Mouse (Mus musculus) cerebellum, adult 11 months (tissue): ENCODE measurements around the gene Abhd10.

Experiments
- DNase-seq: peaks from one replicate; pipeline ENCODE4 v3.0.0; 2022

Gene Abhd10

GRCm38 (mm10) chr16:45724061-45724741, 18.6 kb downstream of the Abhd10 start, which contains the start of gene Tagln3:
Tagln3 (minus strand) TSS chr16:45724608.
- DNase-seq: peak; percentile 75

- DNase-seq: peak; percentile 32
Measured at GRCm38 (mm10) chr16:45723172-45723901, 19.4 kb downstream of the Abhd10 start.

GRCm38 (mm10) chr16:45722460-45722951, 20.2 kb downstream of the Abhd10 start:
- peak; percentile 39 for DNase-seq

GRCm38 (mm10) chr16:45720022-45720630, 22.6 kb downstream of the Abhd10 start:
- peak; percentile 39 for DNase-seq

GRCm38 (mm10) chr16:45718296-45718695, 24.5 kb downstream of the Abhd10 start:
- DNase-seq: no peak

- no peak for DNase-seq
Measured at GRCm38 (mm10) chr16:45714489-45715150, 28.1 kb downstream of the Abhd10 start.

- DNase-seq: no peak
Measured at GRCm38 (mm10) chr16:45713878-45714277, 28.9 kb downstream of the Abhd10 start.

- DNase-seq: no peak
Measured at GRCm38 (mm10) chr16:45713261-45713660, 29.5 kb downstream of the Abhd10 start.

- DNase-seq: peak; percentile 26
Measured at GRCm38 (mm10) chr16:45711263-45711662, 31.5 kb downstream of the Abhd10 start.

- no peak for DNase-seq
Measured at GRCm38 (mm10) chr16:45699301-45699700, 43.5 kb downstream of the Abhd10 start.

- DNase-seq: no peak
Measured at GRCm38 (mm10) chr16:45697996-45698395, 44.8 kb downstream of the Abhd10 start.

GRCm38 (mm10) chr16:45695445-45696160, 47.2 kb downstream of the Abhd10 start:
- peak; percentile 31 for DNase-seq

- DNase-seq: no peak
Measured at GRCm38 (mm10) chr16:45693558-45693957, 49.2 kb downstream of the Abhd10 start, which contains the start of gene Tmprss7. Tmprss7 (minus strand) TSS chr16:45693658.

- DNase-seq: no peak
Measured at GRCm38 (mm10) chr16:45692851-45693250, 49.9 kb downstream of the Abhd10 start.

GRCm38 (mm10) chr16:45690178-45690577, 52.6 kb downstream of the Abhd10 start:
- DNase-seq: no peak

GRCm38 (mm10) chr16:45686833-45687232, 55.9 kb downstream of the Abhd10 start:
- DNase-seq: peak; percentile 70

- DNase-seq: no peak
Measured at GRCm38 (mm10) chr16:45685295-45685694, 57.5 kb downstream of the Abhd10 start.

GRCm38 (mm10) chr16:45684815-45685214, 57.9 kb downstream of the Abhd10 start:
- peak; percentile 75 for DNase-seq
